Mouse (Mus musculus): ENCODE measurements around the gene Pigq.

DNA sequence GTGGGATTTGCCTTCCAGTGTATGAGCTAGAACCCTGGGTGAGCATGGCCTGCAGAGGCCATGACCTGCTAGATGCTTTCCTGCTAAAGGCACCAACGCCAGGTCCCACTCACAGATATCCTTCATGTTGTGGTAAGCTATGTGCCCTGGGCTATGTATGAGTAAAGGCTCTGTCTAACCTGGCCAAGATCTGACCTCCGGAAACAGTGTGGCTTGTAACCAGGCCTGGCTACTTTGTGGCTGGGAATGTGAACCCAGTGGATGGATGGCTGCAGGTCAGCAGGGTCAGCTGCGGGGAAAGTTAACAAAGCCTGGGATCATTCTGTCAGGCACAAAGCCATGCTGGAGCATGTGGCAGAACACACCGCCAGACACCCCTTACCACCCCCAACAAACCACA, 63.0 kb downstream of the Pigq start:
- TF ChIP-seq POLR2A (IDR thresholded peaks at IDR 0.05; ENCODE audit: borderline replicate concordance, control insufficient read depth, low read depth, low read length) = no peak
- no peak for TF ChIP-seq CTCF (IDR thresholded peaks at IDR 0.05; ENCODE audit: control insufficient read depth, insufficient read depth, low read length)
